Mouse (Mus musculus): Measurements from ENCODE around the gene Eppin.
A peak's percentile ranks its signal among the peaks of the same experiment; 100 is the strongest.
"Not testable (repeated sequence)": the region's sequence is repeated elsewhere in the genome, so short reads cannot be mapped to it uniquely, and the experiment has no call there.

The Eppin gene

GRCm38 (mm10) chr2:164593494-164593893 is at the start of gene Eppin:
Gene Eppin, minus strand, starts transcription at chr2:164593594.
- DNase-seq: no peak

GRCm38 (mm10) chr2:164641881-164642673 is 48.7 kb upstream of the Eppin start:
- peak in 1 of 2 experiments; percentile 38 for DNase-seq

GRCm38 (mm10) chr2:164641129-164641528 is 47.7 kb upstream of the Eppin start:
- peak; percentile 46 to 48 for DNase-seq

GRCm38 (mm10) chr2:164638696-164639095 is 45.3 kb upstream of the Eppin start, which contains the start of gene Wfdc16:
Gene Wfdc16, minus strand, starts transcription at chr2:164638796.
- DNase-seq: peak in 1 of 2 experiments; percentile 18

- DNase-seq: no peak
Observed at GRCm38 (mm10) chr2:164635266-164635665, 41.9 kb upstream of the Eppin start.

GRCm38 (mm10) chr2:164621775-164622174 is 28.4 kb upstream of the Eppin start:
- peak in 1 of 2 experiments; percentile 2 for DNase-seq

- no peak for DNase-seq
Observed at GRCm38 (mm10) chr2:164619050-164619449, 25.7 kb upstream of the Eppin start.

- no peak for DNase-seq
Observed at GRCm38 (mm10) chr2:164615386-164615785, 22.0 kb upstream of the Eppin start.

- DNase-seq: peak; percentile 34 to 68
Observed at GRCm38 (mm10) chr2:164613471-164613870, 20.1 kb upstream of the Eppin start, which contains the start of the genes Wfdc6b and Wfdc8. Gene Wfdc6b, plus strand, starts transcription at chr2:164613522. Gene Wfdc8, minus strand, starts transcription at chr2:164613626.

- DNase-seq: no peak
Observed at GRCm38 (mm10) chr2:164608781-164609180, 15.4 kb upstream of the Eppin start.

- DNase-seq: no peak
Observed at GRCm38 (mm10) chr2:164604411-164604810, 11.0 kb upstream of the Eppin start.

GRCm38 (mm10) chr2:164603482-164603881 is 10.1 kb upstream of the Eppin start:
- DNase-seq: no peak

GRCm38 (mm10) chr2:164600179-164600578 is 6.8 kb upstream of the Eppin start:
- DNase-seq: no peak

GRCm38 (mm10) chr2:164592014-164592413 is 1.4 kb downstream of the Eppin start:
- peak; percentile 29 to 38 for DNase-seq

- peak in 1 of 2 experiments; percentile 27 for DNase-seq
Observed at GRCm38 (mm10) chr2:164585025-164585725, 8.2 kb downstream of the Eppin start, which contains the start of gene Wfdc6a. Gene Wfdc6a, minus strand, starts transcription at chr2:164585447.

GRCm38 (mm10) chr2:164573359-164573758 is 20.0 kb downstream of the Eppin start, which contains the start of gene Spint3:
Gene Spint3, minus strand, starts transcription at chr2:164573459.
- DNase-seq: not testable (repeated sequence)

GRCm38 (mm10) chr2:164567460-164567859 is 25.9 kb downstream of the Eppin start:
- DNase-seq: no peak

- DNase-seq: peak in 1 of 2 experiments; percentile 10
Observed at GRCm38 (mm10) chr2:164566997-164567396, 26.4 kb downstream of the Eppin start.

GRCm38 (mm10) chr2:164564346-164564745 is 29.0 kb downstream of the Eppin start:
- DNase-seq: no peak

GRCm38 (mm10) chr2:164563339-164564038 is 29.9 kb downstream of the Eppin start:
- peak; percentile 60 to 71 for DNase-seq

GRCm38 (mm10) chr2:164562391-164563188 is 30.8 kb downstream of the Eppin start, which contains the start of gene Wfdc2:
Gene Wfdc2, plus strand, starts transcription at chr2:164562413.
- DNase-seq: peak; percentile 66 to 85

- DNase-seq: no peak
Observed at GRCm38 (mm10) chr2:164560106-164560505, 33.3 kb downstream of the Eppin start.
